11 mouse cellular contexts compared by ENCODE assay signal in genomic region chr14:45648144-45648543, GRCm38 (mm10).
"Had no signal": no experiment of that assay in that cellular context is flagged by ENCODE, and none has a peak within 500 bp of the region (broad histone marks: within the 10 kb centered on the region; RNA-seq: fewer than 3 reads in every experiment).

No protein-coding gene starts in this region.

- H3K9ac ChIP-seq: liver, embryonic 15.5 days; neural tube, embryonic 12.5 days had no signal

- H3K27ac ChIP-seq: limb, embryonic 10.5 days; liver, embryonic 15.5 days; neural tube, embryonic 12.5 days had no signal

- H3K36me3 ChIP-seq: limb, embryonic 10.5 days; liver, embryonic 15.5 days; neural tube, embryonic 12.5 days had no signal

- DNase-seq: lung, adult 2 months; lung, postnatal 36 days; midbrain, embryonic 14.5 days; thymus, adult 2 months; thymus, postnatal 25 days had no signal

- H3K4me1 ChIP-seq: limb, embryonic 10.5 days had no signal

- H3K27me3 ChIP-seq: liver, embryonic 15.5 days; neural tube, embryonic 12.5 days had no signal

- H3K4me2 ChIP-seq: liver, embryonic 11.5 days; liver, embryonic 15.5 days; neural tube, embryonic 12.5 days had no signal

- H3K4me3 ChIP-seq: left cerebral cortex, adult 2 months; limb, embryonic 10.5 days; liver, embryonic 15.5 days; neural tube, embryonic 12.5 days had no signal

- H3K9me3 ChIP-seq: limb, embryonic 10.5 days; liver, embryonic 15.5 days; neural tube, embryonic 12.5 days had no signal

- ATAC-seq: lung, postnatal 0 days had no signal
